Mouse (Mus musculus) liver, embryonic 13.5 days (tissue): ENCODE results near the gene C2cd2. TPM values are rescaled to one million over a fixed set of nuclear protein-coding genes. Genes with fewer than 3 reads are reported as not detected.
"Not testable (repeated sequence)": the region's sequence is repeated elsewhere in the genome, so short reads cannot be mapped to it uniquely, and the experiment has no call there.

Experiments used
- ATAC-seq: fragments of 200-750 bp; cut with Nextera tagmentation; 2 replicates; pipeline ENCODE4 v1.8.0; 2017; ENCODE audit warnings: low read depth, mild to moderate bottlenecking, moderate number of reproducible peaks, moderate library complexity
- DNase-seq: peaks from one replicate; pipeline ENCODE4 v3.0.0; 2022
- H3K27ac ChIP-seq: fragments of 300-500 bp; sonication (generic); 2 replicates; pipeline ENCODE4 v1.5.1; 2015; ENCODE audit warnings: moderate library complexity, mild to moderate bottlenecking, inconsistent platforms
- H3K27me3 ChIP-seq: fragments of 300-500 bp; sonication (generic); 2 replicates; pipeline ENCODE4 v1.6.1; 2015; ENCODE audit warnings: mild to moderate bottlenecking, inconsistent platforms
- H3K36me3 ChIP-seq: fragments of 300-500 bp; sonication (generic); 2 replicates; pipeline ENCODE4 v1.6.1; 2015; ENCODE audit warnings: mild to moderate bottlenecking, inconsistent platforms
- H3K4me1 ChIP-seq: fragments of 300-500 bp; sonication (generic); replicated peaks from 2 replicates; pipeline ENCODE4 v1.6.1; 2015; ENCODE audit warnings: inconsistent platforms
- H3K4me2 ChIP-seq: fragments of 300-500 bp; sonication (generic); 2 replicates; pipeline ENCODE4 v1.6.1; 2015; ENCODE audit warnings: inconsistent platforms, mild to moderate bottlenecking, moderate library complexity
- H3K4me3 ChIP-seq: fragments of 300-500 bp; sonication (generic); replicated peaks from 2 replicates; pipeline ENCODE4 v1.5.1; 2015; ENCODE audit warnings: mild to moderate bottlenecking, inconsistent platforms
- H3K9ac ChIP-seq: fragments of 300-500 bp; sonication (generic); 2 replicates; pipeline ENCODE4 v1.6.1; 2015; ENCODE audit warnings: mild to moderate bottlenecking, inconsistent platforms
- H3K9me3 ChIP-seq: fragments of 300-500 bp; sonication (generic); replicated peaks from 2 replicates; pipeline ENCODE4 v1.6.1; 2016; ENCODE audit warnings: inconsistent platforms
- WGBS: fragments of 180-500 bp; shearing (Covaris S2); methylation state at CpG from one replicate; pipeline ENCODE4 v1.1.7; 2015; ENCODE audit not compliant: insufficient replicate concordance; 5-methylcytosine and 5-hydroxymethylcytosine counted together
- polyA plus RNA-seq: library from polyadenylated mRNA; unstranded; fragments of >200 nt; fragmentation: Nextera tagmentation; extraction: Ambion mirVana; gene quantifications from 2 replicates; pipeline ENCODE4 v1.2.1, GENCODE M21; 2015

C2cd2 gene
- polyA plus RNA-seq, result 5.0 and 5.6 TPM in 2 replicates

DNA sequence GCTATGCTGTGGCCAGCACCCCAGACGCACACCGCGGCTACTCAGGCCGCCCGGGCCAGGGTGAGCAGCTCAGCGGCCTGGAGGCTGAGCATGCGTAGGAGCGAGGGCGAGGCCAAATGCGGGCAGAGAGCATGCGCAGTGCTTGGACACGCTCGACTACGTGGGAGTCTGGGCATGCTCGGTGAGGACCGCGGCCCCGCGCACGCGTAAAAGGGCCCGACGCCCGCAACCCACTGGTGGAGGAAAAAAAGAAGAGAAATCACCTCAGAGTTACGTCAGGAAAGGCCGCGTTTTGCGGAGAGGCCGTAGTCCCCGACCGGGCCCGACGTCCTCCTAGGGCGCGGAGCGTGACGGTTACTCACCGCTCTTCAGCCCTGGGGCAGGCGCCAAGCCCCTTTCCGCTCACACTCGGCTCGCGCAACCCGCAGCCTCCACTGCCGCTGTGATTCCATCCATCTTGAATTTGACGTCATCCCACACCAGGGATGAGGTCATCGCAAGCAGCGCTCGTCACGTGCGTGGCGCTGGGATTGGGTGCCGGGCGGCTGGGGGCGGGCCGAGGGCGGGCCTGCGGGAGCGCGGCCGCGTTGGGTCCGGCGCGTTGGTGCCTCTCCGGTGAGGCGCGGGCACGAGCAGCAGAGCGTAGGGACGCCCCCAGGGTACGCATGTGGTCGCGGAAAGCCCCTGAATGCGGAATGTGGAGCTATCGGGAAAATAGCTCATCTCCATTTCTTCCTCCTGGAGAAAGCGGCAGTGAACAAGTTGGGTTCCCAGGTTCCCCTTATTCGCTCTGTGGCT lies at the start of gene C2cd2, which contains the start of gene Zbtb21:
Gene C2cd2, minus strand, starts transcription at position 448 of the 798 bp plus-strand sequence.
Gene Zbtb21, minus strand, starts transcription at position 472 of the 798 bp plus-strand sequence.
- H3K9me3 ChIP-seq, result no peaks in the 10 kb centered on the region
- DNase-seq (peak; percentile 92), ATAC-seq (peak; percentile 97)
- under 1% methylated on average over 78 of the region's 78 CpGs for WGBS
- peak within 1 kb of the TSS; percentile 96 for H3K4me2 ChIP-seq
- H3K27ac ChIP-seq, result peak within 1 kb of the TSS; percentile 93
- H3K4me1 ChIP-seq, result peaks cover 65% of the 10 kb centered on the region
- no peaks in the 10 kb centered on the region for H3K36me3 ChIP-seq
- no peaks in the 10 kb centered on the region for H3K27me3 ChIP-seq
- H3K9ac ChIP-seq, result peak within 1 kb of the TSS; percentile 89
- H3K4me3 ChIP-seq, result peak within 1 kb of the TSS; percentile 79

DNA sequence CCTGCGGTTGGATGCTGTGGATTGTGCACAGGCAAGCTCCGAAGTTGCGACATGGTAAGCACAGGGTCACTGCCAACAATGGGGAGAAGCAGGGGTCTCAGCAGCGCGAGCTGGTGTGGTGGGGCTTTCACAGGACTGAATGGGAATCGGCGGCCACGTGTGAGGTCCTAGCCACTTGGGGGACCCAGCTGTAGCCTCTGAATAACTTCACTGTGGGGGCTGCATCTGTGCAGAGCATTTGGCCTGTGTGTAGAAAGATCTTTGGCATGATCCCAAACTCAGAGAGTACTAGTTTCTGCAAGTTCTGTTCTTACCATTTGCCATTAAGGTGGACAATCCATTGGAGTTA lies 35.0 kb upstream of the C2cd2 start:
- peak; percentile 40 for ATAC-seq

DNA sequence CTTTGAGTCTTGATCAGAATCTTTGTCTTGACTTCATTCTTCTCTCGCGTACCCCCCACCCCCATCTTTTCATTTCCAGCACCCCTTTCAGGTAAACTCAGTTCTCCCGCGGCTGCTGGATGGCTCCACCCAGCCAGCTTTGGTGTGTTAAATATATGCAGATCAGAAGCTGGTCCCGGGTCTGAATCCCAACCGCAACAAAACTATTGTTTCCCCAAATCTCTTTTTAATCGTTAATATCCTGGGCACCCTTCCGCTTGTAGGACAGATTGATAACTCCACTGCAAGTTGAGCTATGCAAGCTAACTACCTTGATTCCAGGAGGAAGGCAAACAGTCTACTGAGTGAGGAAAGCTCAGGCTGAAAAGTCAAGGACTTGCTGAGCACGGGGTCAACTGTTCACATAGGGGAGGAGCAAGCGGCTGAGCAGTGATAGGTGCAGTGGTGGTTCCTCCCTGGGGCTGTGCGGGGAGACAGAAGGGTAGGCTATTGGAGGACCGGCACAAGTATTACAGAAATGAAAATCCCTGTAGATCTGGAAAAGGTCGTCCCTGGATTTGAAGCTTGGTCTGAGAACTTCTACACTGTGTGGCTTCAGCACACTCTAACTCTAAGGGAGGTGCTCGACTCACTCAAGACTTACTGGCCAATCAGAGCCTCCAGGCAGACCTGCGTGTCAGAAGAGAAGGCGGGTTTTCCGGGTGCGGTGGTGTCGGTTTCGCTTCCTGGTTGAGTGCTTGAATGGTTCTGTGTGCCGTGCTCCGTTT lies 34.4 kb upstream of the C2cd2 start, which contains the start of gene B230307C23Rik:
Gene B230307C23Rik, plus strand, starts transcription at position 700 of the 767 bp plus-strand sequence.
- DNase-seq (peak; percentile 82), ATAC-seq (peak; percentile 97)
- peaks cover 30% of the 10 kb centered on the region for H3K4me1 ChIP-seq
- no peaks in the 10 kb centered on the region for H3K27me3 ChIP-seq
- peak within 1 kb of the TSS; percentile 78 for H3K4me2 ChIP-seq
- peak within 1 kb of the TSS; percentile 80 for H3K27ac ChIP-seq
- under 1% methylated on average over 22 of the region's 22 CpGs for WGBS
- no peaks in the 10 kb centered on the region for H3K9me3 ChIP-seq
- peak within 1 kb of the TSS; percentile 73 for H3K4me3 ChIP-seq
- peak within 1 kb of the TSS; percentile 73 for H3K9ac ChIP-seq
- H3K36me3 ChIP-seq, result peaks cover 22% of the 10 kb centered on the region

More for the DNA sequence above, 35.0 kb upstream of the C2cd2 start:
- not testable (repeated sequence) for DNase-seq, H3K27me3 ChIP-seq, H3K9me3 ChIP-seq
- H3K4me1 ChIP-seq, result peaks cover 30% of the 10 kb centered on the region
- 0% methylated on average over 8 of the region's 8 CpGs for WGBS
- H3K36me3 ChIP-seq, result peaks cover 28% of the 10 kb centered on the region
- peak overlapping the region; percentile 80 for H3K27ac ChIP-seq
- H3K4me3 ChIP-seq, result peak overlapping the region; percentile 73
- peak overlapping the region; percentile 73 for H3K9ac ChIP-seq
- H3K4me2 ChIP-seq, result peak overlapping the region; percentile 78

DNA sequence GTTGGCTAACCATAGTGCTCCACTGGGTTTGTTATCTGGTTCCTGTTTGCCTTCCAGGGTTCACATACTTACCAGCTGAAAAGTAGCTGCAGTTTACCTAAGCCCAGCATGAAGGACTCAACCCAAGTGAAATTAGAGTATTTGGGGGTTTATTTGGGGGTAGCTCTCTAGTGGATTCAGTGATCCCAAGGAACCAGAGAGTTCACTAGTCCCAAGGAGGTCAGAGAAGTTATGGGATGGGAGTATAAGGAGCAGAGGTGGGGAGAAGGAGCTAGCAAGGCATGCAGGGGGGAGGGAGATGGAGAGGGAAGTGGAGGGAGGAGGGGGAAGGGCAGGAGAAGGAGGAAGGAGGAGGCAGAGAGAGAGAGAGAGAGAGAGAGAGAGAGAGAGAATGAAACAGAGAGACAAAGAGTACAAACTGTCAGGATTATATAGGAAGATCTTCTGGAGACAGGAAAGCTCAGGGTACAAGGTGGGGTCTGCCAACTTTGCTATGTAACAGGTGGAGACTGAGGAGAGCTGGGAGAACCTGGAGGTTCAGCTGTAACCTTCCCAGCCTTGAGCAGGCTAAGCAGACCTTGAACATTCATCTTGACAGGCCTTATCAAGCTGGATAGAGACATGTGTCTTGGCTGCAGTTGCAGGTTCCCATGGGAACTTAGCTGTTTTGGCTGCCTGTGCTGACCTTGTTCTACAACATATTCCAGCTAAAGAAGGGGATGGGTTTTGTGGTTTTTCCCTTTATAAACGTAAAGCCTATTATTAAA lies 33.6 kb upstream of the C2cd2 start:
- H3K4me3 ChIP-seq, result peak overlapping the region; percentile 73
- 5% methylated on average over 1 of the region's 1 CpGs for WGBS
- peaks cover 20% of the 10 kb centered on the region for H3K36me3 ChIP-seq
- peak overlapping the region; percentile 80 for H3K27ac ChIP-seq
- no peaks in the 10 kb centered on the region for H3K27me3 ChIP-seq
- H3K9ac ChIP-seq, result peak overlapping the region; percentile 73
- H3K4me2 ChIP-seq, result peak overlapping the region; percentile 78
- H3K9me3 ChIP-seq, result no peaks in the 10 kb centered on the region
- ATAC-seq (no peak), DNase-seq (no peak)
- H3K4me1 ChIP-seq, result peaks cover 30% of the 10 kb centered on the region

DNA sequence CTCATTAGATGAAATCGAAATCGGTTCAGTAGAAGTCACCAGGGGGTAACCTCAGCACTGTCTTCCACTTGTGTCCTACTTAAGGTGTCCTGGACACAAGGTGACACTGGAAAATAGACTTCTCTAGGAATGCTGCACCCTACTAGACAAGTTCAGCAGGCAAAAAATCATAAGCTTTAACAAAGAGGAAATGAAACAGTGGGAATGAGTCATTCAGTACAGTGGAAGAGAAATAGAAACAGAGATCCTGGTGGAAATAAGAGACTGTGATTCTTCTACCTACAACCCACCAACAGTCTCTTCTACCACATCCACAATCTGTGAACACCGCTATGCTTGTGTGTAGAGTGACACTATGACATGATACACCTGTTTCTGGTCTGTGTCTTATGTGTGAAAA lies 30.1 kb upstream of the C2cd2 start:
- not testable (repeated sequence) for H3K27ac ChIP-seq, H3K36me3 ChIP-seq, H3K9me3 ChIP-seq, DNase-seq, H3K4me2 ChIP-seq, H3K27me3 ChIP-seq, H3K4me3 ChIP-seq, ATAC-seq, H3K9ac ChIP-seq
- 58% methylated on average over 3 of the region's 3 CpGs for WGBS
- peaks cover 14% of the 10 kb centered on the region for H3K4me1 ChIP-seq

DNA sequence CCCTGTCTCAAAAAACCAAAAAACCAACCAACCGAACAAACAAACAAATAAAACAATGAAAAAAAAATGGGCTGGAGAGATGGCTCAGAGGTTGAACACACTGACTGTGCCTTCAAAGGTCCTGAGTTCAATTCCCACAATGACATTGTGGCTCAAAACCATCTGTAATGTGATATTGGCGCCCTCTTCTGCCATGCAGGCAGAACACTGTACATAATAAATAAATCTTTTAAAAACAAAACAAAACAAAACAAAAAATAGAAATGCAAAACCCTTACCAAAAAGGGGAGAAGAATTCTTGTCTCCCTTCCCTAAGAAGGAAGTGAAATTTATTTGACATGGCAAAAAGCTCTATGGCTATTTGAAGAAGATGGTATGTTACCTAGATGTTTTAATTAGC lies 29.1 kb upstream of the C2cd2 start:
- Histone ChIP-seq H3K4me2 (no peak overlapping the region), H3K27me3 (no peaks in the 10 kb centered on the region), H3K9me3 (no peaks in the 10 kb centered on the region), H3K4me1 (peaks cover 12% of the 10 kb centered on the region), H3K27ac (no peak overlapping the region), H3K4me3 (no peak overlapping the region), H3K9ac (no peak overlapping the region), H3K36me3 (no peaks in the 10 kb centered on the region)
- DNase-seq (no peak), ATAC-seq (no peak)
- 40% methylated on average over 2 of the region's 2 CpGs for WGBS

DNA sequence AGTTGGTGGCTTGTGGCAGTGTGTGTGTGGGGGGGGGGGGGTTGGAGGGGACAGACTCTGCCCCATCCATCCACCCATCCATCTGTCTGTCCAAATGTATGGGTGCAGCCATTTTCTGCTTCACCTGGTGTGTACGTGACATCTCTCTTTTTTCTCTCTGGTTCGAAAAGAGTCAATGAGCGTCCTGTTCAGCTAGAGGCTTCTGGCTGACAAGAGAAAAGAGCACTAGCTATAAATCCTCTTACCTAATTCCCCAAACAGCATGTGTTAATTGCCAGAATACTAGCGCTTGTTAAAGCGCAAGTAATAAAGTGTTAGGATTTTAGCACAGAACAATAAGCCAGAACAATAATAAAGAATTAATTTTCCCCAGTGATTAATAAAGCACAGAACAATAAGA lies 22.2 kb upstream of the C2cd2 start:
- 75% methylated on average over 5 of the region's 5 CpGs for WGBS
- no peak overlapping the region for H3K4me3 ChIP-seq
- H3K9ac ChIP-seq, result no peak overlapping the region
- H3K27ac ChIP-seq, result no peak overlapping the region
- ATAC-seq (no peak), DNase-seq (no peak)
- H3K4me2 ChIP-seq, result no peak overlapping the region
- no peaks in the 10 kb centered on the region for H3K27me3 ChIP-seq
- no peaks in the 10 kb centered on the region for H3K9me3 ChIP-seq
- no peaks in the 10 kb centered on the region for H3K4me1 ChIP-seq
- H3K36me3 ChIP-seq, result no peaks in the 10 kb centered on the region

DNA sequence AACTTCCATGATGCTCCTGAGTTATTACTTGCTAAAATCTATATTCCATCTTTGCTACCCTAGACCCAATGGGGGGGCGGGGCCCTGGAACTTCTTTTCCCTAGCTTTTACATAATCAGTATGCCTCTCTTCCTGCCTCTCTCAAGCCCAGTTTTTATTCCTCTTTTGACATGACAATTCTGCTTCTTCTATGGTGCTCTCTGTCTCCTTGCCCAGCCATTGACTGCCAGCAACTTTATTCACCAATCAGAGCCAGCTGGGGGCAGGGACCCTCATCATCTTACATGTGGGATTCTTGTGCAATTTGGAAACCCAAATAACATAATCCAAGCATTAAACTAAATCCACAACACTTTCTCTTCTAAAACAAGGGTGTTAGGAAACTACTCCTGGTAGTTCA lies 19.0 kb upstream of the C2cd2 start:
- Histone ChIP-seq H3K4me1 (peaks cover 17% of the 10 kb centered on the region), H3K9me3 (no peaks in the 10 kb centered on the region), H3K9ac (no peak overlapping the region), H3K4me3 (no peak overlapping the region), H3K27me3 (no peaks in the 10 kb centered on the region), H3K4me2 (no peak overlapping the region), H3K27ac (no peak overlapping the region), H3K36me3 (no peaks in the 10 kb centered on the region)
- DNase-seq (no peak), ATAC-seq (no peak)
- WGBS, result 52% methylated on average over 1 of the region's 1 CpGs

DNA sequence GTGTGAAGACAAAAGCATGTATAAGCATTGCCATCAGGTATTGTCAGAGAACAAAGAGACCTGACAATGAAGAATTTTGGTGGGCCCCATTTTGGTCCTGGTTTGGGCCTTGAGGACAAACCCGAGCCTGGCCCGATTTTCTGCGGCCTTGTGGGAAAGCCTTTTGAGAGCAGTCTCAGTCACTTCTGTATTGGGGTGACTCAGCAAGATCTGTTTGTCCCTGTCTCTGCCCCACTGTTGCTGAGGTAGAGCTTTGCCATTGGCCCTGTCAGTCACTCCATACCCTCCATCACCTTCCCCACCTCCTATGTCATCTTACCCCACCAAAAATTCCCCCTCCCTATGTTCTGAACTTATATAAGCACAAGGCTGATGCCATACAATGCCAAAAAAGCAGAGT lies 15.3 kb upstream of the C2cd2 start:
- H3K9ac ChIP-seq, result no peak overlapping the region
- H3K9me3 ChIP-seq, result no peaks in the 10 kb centered on the region
- no peak overlapping the region for H3K27ac ChIP-seq
- H3K4me3 ChIP-seq, result no peak overlapping the region
- peak; percentile 68; the same call in 1 of the 2 replicates for ATAC-seq
- WGBS, result 59% methylated on average over 3 of the region's 3 CpGs
- no peaks in the 10 kb centered on the region for H3K36me3 ChIP-seq
- peaks cover 18% of the 10 kb centered on the region for H3K4me1 ChIP-seq
- no peak overlapping the region for H3K4me2 ChIP-seq
- H3K27me3 ChIP-seq, result no peaks in the 10 kb centered on the region
- no peak for DNase-seq

DNA sequence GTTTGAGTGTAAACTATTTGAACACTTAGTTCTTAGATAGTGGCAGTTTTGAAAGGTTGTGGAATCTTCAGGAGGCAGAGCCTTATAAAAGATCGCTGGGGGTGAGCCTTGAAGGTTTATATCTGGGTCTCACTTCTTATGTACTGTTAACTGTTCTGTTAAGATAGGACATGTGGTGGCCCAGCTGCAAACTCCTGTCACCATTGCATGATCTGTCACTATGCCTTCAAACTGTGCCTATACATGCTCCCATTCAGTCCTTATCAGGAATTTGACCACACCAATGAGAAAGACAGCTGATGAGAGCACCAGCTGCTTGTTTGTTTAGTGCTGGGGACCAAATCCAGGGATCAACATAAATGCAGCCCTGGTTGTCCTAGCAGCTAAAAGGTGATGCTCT lies 14.9 kb upstream of the C2cd2 start:
- H3K27me3 ChIP-seq, result no peaks in the 10 kb centered on the region
- H3K4me1 ChIP-seq, result peaks cover 18% of the 10 kb centered on the region
- no peak overlapping the region for H3K4me2 ChIP-seq
- H3K4me3 ChIP-seq, result no peak overlapping the region
- DNase-seq, result no peak
- 28% methylated on average over 1 of the region's 1 CpGs for WGBS
- H3K36me3 ChIP-seq, result no peaks in the 10 kb centered on the region
- no peaks in the 10 kb centered on the region for H3K9me3 ChIP-seq
- peak overlapping the region; percentile 58; the same call in 1 of the 2 replicates for H3K27ac ChIP-seq
- peak; percentile 87 for ATAC-seq
- no peak overlapping the region for H3K9ac ChIP-seq
